Mouse (Mus musculus) cortical plate, adult 2 months (tissue): ENCODE measurements around the gene Racgap1.

Source experiments
- CTCF ChIP-seq: fragments of 200-500 bp; IDR thresholded peaks from 2 replicates; pipeline ENCODE4 v1.5.1; 2011; ENCODE audit warnings: mild to moderate bottlenecking, control low read depth, low read length; ENCODE audit not compliant: insufficient read depth; ENCODE audit errors: extremely low read depth
- POLR2A ChIP-seq: fragments of 200-500 bp; IDR thresholded peaks from 2 replicates; pipeline ENCODE4 v1.6.1; 2011; ENCODE audit warnings: mild to moderate bottlenecking, low read length, control low read depth; ENCODE audit not compliant: insufficient read depth; ENCODE audit errors: extremely low read depth

DNA sequence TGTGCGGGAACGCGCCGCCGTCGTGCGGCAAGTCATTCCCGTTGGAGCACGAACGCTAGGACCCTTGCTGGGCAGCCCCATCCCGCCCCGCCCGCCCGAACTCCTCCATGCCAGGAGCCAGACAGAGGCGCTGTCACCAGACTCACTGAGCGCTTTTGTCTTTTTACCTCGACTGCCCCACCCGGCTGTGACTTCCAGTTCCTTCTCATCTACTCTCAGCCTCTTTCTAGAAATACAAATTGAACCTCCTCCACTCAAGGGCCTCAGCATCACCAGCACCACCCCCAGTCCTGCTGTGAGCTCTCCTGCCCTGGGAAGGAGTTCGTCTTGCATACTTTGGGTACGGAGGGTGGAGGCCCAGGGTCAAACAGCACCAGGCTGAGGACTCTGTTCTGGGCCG lies 2.4 kb upstream of the Racgap1 start:
- no peak for TF ChIP-seq CTCF
- TF ChIP-seq POLR2A: no peak
